Mouse (Mus musculus) embryo, embryonic 10.5 days (tissue): ENCODE measurements around the gene Itpr2.

ENCODE experiments used
- DNase-seq: peaks from one replicate; pipeline ENCODE4 v3.0.0-alpha.2; 2015; ENCODE audit warnings: low spot score

Itpr2 gene

DNA sequence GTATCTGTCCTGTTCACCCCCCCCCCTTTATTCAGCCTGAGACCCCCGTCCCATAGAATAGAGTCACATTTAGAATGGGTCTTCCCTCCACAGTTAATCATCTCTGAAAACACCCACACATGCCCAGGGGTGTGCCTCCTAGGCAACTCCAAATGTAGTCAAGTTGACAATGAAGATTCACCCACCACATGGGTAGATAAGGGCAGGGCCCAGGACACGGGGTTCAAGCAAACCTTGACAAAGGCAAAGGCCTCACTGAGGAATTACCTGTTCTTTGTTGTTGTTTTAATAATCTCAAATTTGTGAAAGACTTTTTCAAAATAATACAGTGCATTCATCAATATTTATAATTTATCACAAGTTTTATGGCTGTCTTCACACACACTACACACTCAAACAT lies 2.4 kb upstream of the Itpr2 start:
- DNase-seq, result no peak

DNA sequence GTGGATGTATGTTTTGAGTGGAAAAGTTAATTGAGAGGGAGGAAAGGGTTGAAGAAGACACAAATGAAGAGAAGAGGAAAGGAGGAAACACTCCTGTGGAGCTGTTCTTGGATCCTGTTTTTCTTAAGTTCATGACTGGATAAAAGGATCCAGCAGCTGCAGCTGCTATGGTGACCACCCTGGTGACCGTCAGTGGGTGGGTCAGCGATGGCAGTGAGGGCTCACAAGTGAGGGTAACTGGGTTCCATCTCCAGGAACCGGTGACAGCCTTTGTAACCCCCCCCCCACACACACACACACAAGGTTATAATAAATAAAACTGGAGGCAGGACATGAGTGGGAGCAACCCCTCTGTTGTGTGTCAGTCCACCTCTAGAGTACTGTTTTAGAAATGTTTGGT lies 833 bp upstream of the Itpr2 start:
- DNase-seq, result no peak

DNA sequence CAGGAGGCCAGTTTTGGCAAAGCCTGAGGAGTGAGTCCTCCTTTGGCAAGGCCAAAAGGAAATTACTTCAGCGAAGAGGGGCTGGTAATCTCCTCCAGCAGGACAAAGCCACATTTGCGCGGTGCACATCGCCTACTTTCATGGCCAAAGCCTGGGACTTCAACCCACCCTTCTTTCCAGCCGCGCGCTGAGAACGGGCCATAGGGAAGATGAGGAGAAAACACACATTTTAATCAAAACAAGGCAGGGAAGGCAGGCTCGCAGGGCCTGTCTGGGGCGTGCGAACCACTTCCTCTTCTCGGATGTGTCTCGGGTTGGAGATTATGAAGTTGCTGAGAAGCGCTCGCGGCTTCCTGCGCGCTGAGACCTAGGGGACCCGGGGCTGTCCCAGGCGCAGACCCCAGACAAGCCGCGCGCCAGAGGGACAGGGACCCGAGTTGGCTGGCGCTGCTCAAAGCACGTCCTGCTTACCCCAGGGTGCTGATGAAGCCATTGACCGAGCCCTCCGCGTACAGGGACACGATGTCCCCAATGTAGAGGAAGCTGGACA lies 632 bp downstream of the Itpr2 start:
- DNase-seq, result no peak

DNA sequence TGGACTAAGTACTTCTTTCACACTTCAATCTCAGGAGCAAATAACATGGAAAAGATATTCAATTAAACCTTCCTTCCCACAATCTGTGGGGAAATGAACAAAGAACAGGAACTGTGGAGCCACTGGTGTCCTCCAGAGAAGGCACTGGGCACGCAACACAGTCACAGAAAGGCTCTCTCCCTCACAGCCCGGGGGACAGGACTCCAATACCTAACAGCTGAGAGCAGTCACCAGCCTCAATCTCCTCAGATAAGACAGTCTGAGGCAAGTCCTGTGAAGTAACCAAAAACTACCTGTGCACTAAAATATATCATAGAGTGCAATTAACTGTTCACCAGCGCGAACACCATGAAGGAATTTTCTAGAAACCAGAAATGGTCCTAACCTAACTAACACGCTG lies 1.3 kb downstream of the Itpr2 start:
- DNase-seq, result no peak

DNA sequence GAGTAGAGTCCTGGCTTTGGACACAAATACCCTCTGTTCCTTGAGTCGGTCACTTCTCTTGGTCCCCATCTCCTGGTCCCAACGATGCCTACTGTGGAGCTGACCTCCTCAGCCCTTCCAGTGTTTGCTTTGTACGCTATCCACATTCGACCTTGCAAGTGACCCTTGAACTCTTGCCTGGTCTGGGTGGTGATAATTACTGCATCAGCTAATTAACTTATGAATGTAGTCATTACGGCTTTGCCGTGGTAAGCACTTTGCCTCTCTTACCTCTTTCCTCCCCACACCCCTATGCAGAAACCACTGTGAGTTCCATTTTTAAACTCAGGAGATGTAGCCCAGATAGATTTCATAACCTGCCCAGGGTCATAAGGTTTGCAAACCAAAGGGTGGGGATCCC lies 1.8 kb downstream of the Itpr2 start:
- DNase-seq, result no peak

DNA sequence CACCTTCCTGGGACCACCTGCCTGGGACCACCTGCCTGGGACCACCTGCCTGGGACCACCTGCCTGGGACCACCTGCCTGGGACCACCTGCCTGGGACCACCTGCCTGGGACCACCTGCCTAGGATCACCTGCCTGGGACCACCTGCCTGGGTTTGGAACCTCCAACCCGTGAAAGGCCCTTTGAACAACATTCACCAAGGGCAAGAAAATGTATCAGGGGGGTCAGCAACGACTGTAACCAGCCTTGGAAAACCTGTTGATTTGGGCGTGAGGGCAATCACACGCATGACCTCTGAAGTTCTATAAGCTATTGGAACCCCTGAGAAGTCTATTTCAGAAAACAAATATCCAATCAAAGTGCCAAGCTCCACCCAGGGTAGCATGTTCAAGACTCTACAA lies 2.5 kb downstream of the Itpr2 start:
- no peak for DNase-seq

DNA sequence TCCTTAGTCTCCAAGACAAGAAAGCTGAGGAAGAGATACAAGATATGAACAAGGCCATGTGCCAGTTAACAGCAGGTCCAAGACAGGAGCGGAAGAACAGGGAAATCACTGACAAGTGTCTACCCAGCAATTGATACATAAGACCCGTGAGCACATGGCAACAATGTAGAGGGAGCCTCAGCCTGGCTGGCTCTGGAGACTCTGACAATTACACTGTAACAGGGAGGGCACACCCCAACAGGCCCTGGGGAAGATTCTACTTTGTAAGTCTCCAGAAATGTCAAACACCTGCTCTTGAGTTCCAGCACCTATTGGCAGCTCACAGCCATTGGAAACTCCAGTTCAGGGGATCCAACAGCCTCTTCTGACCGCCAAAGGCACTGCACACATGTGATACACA lies 3.6 kb downstream of the Itpr2 start:
- no peak for DNase-seq

DNA sequence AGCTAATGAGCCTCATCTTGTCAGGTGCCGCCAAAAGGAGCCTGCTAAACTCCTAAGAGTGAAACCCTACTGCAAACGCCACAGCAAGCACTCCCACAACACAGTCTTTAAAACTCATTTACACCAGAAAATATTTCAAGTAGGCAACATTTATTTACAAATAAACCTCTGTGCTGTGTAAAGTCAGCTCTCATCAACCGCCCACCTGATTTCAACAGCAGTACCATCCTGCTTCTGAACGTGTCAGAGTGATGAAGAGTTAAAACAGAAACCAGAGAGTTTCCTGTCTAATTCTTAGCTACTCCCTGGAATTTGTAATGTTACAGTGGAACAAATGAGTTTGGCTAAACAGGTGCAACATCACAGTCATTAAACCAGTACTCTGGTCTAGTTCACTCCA lies 4.2 kb downstream of the Itpr2 start:
- no peak for DNase-seq

DNA sequence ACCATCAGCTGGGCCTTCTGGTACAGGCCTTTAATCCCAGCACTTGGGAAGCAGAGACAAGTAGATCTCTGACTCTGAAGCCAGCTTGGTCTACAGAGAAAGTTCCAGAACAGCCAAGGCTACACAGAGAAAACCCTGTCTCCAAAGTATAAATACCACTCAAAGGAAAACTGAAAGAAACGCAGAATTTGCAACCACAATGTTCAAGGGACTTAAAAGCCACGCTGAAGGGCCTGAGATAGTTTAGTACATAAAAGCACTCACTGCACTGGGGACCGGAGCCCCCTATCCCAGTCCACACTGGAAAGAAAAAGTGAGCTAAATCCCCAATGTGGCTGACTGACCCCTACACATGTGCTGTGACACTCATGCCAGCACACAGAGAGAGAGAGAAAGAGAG lies 4.6 kb downstream of the Itpr2 start:
- DNase-seq, result no peak

DNA sequence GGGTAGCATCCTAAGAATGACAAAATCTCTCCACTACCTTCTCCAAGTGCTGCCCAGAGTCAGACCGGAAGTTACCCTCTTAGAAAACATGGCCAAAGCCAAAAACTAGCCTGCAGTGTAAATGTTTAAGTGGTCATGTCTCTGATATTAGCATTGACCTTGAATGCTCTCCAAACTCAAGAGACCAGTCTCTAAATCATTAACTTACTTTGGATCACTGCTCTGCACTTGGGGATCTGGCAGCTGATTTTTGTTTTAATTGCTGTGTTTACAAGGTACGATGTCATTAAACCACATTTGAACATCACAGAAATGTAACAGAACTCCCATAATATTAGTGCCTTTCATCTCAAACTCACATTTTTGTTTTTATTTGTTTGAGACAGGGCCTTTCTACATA lies 10.3 kb downstream of the Itpr2 start:
- DNase-seq, result no peak

DNA sequence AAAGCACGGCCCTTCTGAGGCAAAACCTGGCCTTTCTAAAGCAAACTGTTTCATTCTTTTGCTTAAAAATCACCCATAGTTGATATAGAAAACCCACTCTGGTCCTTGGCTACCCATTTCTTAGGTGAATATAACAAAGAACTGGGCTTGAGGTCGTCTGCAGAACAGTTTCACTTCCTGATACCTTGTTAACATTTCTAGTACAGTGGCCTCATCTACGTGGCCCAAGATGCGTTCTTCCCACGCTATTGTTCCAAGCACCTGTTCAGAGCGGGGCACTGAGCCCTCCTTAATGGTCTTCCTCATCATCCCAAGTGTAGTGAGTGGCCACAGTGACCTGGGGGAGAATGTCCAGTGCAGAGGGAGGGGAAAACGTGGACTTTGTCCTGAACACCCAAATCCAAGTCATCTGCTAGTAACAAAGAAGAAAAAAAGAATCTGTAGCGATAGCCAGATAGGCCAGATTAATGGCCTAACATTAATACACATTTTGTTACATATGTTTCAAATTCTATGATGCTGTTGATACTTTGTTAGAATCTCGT lies 11.5 kb downstream of the Itpr2 start:
- DNase-seq, result no peak

DNA sequence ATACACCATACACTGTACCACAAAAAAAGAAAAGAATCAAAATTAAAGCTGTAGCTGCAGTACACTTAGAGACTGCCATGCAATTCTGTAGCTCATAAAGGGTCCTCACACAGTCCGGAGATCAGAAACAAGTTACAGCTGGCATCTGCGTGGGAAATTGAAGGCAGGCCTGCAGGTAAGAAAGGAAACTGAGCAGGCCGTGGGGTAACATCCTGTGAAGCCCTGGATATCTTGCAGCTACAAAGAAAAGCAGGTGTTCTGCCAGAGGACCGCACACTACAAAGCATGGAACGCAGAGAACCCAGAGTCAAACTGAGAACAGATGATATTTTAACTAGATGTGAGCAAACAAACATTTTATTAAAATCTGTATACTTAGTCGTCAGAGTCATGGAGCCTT lies 12.2 kb downstream of the Itpr2 start:
- no peak for DNase-seq

DNA sequence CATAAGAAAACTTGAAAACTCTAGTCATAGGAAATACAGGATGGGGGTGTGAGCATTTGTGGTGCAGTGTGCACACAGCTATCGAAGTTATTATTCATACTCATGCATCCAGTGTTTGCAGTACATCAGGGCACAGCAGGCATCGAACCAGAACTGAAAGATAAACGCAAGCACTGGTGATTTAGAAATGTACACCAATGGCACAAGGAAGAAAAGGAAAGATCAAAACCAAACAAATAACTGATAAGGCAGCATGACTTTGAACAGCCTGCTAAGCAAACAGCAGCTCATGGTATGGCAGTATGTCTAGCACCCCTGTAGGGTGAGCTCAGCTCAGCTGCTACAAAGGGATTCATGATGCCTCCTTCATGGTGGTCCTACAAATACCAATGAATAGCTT lies 13.3 kb downstream of the Itpr2 start:
- no peak for DNase-seq

DNA sequence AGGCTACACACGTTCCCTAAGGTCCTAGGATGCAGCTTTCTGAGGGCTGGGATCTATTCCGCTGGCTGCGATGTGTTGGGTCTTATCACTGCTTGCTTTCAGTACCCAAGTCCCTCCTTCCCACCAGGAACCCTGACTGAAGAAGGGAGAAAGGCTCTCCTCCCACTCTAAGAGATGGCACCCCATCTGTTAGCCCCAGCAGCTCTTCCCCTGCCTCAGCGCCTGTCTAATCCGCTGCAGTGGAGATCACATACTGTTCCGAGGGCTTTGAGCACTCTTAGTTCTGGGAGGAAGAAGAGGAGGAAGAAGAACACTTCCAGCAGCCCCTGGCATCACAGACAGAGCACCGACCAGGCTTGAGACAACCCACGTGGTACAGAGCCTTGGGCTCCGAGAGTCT lies 14.9 kb downstream of the Itpr2 start:
- no peak for DNase-seq

DNA sequence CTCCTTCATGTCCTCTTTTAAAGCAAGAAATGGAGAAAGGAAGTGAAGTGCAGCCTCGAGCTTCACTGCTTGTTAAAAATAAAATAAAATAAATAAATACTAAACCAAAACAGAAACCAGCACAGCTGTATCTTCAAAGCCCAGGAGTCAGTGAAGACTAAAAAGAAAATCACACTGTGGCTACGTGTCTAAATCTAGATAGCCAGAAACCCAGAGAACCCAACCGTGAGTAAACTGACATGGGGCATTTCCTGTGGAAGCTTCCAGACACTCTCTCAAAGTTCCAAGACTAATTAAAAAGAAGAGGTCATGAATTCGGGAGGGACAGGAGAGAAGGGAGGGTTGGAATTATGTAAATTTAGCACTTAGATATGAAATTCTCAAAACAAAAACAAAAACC lies 15.9 kb downstream of the Itpr2 start:
- no peak for DNase-seq

DNA sequence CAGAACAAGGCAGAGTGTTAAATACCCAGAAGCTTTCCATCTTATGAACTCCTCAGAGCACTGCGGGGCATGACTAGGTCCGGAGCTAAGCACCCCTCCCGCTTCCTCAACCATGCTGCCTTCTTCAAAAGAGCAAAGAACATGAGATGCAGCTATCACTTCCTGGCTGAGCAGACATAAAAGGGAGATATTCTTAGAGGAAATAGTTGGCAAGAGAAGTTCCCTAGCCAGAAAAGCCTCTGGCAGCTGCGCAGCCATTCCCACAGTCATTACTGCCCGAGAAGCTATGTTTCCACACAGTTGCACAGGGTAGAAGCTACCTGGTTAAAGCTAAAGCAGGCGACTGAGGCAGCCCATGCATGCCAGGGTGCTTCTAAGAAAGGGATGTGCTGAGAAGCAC lies 20.6 kb downstream of the Itpr2 start:
- no peak for DNase-seq

DNA sequence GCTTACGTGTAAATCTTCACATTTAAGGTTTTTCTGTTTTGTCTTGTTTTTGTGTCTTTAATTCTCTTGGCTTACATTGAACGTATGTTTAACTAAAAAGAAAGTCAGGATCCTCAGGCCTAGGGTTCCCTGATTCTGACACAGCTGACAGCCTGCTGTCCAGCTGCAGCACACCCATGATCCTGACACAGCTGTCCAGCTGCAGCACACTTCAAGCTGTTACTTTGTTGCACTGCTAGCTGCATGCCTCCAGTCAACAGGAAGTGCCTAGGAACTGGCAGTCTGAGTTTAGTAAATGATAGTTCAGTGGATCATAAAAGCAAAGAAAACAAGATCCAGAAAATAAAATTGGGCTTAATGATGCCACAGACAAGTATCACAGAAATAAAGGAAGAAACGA lies 21.1 kb downstream of the Itpr2 start:
- no peak for DNase-seq

DNA sequence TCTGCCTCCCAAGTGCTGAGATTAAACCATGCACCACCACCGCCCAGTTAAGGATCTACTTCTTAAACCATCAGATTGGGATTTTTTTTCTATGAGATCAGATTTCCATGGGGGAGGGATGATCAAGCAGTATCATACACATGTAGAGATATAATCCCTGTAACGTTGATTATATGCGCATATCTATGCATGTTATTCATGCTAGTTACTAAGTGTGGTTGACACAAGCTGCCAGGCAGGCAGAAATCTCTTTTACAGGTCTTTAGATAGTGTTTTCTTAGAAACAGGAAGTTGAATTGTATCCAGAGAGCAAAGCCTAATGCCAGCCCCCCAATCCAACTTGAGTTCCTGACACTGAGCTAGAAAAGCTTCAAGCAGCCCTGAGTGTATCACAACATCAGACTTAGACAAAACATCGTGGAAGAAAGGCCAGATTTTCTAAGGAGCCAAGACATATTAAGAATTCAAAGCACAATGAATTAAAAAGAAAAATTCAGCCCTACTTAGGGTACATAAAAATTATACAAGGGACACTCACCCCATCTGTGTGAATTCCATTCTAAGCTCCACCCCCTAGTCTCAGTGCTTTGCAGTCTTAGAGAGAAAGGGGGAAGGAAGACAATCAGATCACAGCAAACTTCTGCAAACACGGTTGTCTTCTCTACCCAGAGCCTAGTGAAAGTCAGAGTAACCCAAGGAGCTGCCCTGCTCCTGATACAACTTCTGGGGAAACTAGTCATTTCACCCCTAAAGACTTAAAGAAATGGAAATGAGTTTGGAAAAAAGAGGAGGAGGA lies 22.9 kb downstream of the Itpr2 start:
- no peak for DNase-seq

DNA sequence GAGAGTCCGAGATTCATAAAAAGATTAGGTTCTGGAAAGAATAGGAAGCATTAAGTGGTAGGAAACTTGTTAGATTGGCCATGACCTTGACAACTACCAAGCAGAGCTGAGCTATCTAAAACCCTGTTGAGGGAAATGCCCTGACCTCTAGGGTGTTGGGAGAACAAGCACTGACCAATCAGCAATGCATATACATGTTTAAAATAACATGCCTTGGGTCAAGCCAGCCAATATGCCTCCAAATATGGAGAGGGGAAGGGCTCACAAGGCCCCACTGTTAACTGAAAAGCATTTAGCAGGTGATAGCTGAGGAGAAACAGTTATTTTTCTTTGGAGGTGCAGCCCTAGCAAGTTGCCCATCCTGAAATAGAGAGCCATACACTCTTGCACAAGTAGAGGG lies 25.2 kb downstream of the Itpr2 start:
- DNase-seq, result no peak

DNA sequence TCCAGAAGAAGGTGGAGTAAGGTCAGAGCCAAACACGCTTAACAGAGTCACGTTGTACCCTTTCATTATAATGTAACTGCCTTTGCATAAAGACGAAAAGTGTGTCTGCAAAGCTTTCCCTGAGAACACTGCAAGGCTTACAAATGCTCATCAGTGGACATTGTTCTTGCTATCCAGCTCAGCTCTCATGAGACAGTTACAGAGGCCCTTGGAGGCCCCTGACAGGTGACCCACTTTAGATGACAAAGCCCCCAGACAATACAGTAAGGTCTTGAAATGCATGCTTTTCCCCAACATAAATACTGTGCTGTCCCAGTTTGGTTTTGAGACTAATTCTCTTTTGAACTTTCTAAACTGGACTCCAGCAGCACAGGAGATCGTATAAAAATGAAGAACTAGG lies 27.9 kb downstream of the Itpr2 start:
- no peak for DNase-seq

DNA sequence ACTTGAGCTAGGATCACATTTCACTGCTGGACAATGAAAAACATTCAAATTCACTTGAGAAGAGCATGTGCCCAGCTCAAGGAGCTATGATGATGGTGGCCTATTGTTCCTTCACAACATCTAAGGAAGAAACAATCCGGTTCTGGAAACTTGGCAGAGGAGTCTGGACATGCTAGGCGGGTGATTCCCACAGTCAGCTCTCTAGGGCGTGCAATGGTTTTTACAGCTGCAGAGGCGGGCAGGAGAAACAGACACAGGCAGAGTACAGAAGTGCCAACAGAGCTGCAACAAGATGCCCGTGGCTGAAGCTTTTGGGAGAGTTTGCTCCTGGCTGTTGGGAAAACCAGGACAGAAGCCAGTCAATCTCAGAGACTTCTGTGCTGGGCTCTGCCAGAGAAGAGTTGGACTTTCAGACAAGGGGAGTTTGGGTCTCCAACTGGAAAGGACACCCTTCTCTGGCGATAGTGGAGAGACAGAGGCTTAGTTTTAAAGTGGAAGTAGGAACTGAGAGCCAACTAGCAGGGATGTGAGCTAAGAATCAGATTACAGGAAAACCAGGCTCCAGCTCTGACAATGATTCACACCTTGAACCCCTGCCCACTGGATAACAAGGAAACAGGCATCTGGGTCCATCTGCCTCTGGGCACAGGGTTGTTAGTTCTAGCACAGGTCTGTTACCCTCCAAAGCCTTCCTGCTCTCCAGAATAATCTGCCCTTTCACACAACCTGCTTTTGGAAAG lies 28.6 kb downstream of the Itpr2 start:
- no peak for DNase-seq

DNA sequence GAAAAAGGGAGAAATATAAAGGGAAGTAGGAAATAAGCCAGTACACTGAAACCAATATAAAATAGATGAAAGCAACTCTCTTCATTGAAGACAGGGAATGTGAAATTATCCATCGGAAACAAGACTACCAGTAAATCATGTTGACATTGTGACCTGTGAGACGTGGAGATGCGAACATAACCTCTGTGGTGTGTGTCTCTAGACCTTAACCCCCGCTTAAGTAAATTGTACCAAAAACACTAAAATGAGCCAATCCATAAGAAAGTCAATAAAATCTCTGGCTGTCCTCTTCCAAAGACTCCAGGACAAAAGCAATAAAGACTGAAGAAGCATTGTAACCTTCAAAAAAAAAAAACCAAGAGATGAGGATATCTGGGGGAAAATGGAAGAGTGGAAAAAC lies 31.6 kb downstream of the Itpr2 start:
- no peak for DNase-seq

DNA sequence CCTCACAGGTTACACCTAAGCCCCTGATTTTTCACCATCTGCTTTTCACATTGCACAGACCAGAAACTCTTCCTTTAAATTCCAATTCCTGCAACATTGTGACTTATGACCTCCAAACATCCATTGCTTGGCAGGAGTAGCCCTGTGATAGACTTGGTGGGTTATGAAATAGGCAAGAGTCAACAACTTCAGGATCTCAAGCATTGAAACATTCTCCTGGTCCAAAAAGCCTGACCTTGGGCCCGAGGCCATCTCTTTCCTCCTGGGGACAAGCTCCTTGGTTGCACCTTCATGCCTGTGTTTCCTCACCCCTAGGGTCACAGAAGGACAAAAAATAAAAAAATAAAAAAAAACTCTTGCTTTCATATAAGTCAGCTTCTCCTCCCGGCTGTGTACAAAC lies 32.1 kb downstream of the Itpr2 start:
- DNase-seq, result no peak
